Mouse (Mus musculus) hindbrain, embryonic 15.5 days (tissue): Measurements from ENCODE around the gene Prpf8. TPM values are rescaled to one million over a fixed set of nuclear protein-coding genes. Genes with fewer than 3 reads are reported as not detected.

ENCODE experiments used
- ATAC-seq: fragments of 200-750 bp; cut with Nextera tagmentation; 2 replicates; pipeline ENCODE4 v1.8.0; 2017; ENCODE audit warnings: low read depth, moderate number of reproducible peaks, moderate TSS enrichment; ENCODE audit not compliant: low FRiP score
- H3K27ac ChIP-seq: fragments of 300-500 bp; sonication (generic); replicated peaks from 2 replicates; pipeline ENCODE4 v1.5.1; 2015; ENCODE audit warnings: mild to moderate bottlenecking, inconsistent platforms
- H3K27me3 ChIP-seq: fragments of 300-500 bp; sonication (generic); 2 replicates; pipeline ENCODE4 v1.6.1; 2015; ENCODE audit warnings: control low read depth, inconsistent platforms
- H3K36me3 ChIP-seq: fragments of 300-500 bp; sonication (generic); 2 replicates; pipeline ENCODE4 v1.6.1; 2015; ENCODE audit warnings: control low read depth, inconsistent platforms
- H3K4me1 ChIP-seq: fragments of 300-500 bp; sonication (generic); replicated peaks from 2 replicates; pipeline ENCODE4 v1.6.1; 2015; ENCODE audit warnings: control low read depth, inconsistent platforms
- H3K4me2 ChIP-seq: fragments of 300-500 bp; sonication (generic); 2 replicates; pipeline ENCODE4 v1.6.1; 2015; ENCODE audit warnings: moderate library complexity, mild to moderate bottlenecking, inconsistent platforms
- H3K4me3 ChIP-seq: fragments of 300-500 bp; sonication (generic); 2 replicates; pipeline ENCODE4 v1.5.1; 2015; ENCODE audit warnings: mild to moderate bottlenecking, inconsistent platforms
- H3K9ac ChIP-seq: fragments of 300-500 bp; sonication (generic); 2 replicates; pipeline ENCODE4 v1.6.1; 2015; ENCODE audit warnings: inconsistent platforms
- H3K9me3 ChIP-seq: fragments of 300-500 bp; sonication (generic); 2 replicates; pipeline ENCODE4 v1.6.1; 2016; ENCODE audit warnings: control low read depth, inconsistent platforms
- WGBS: fragments of 180-500 bp; shearing (Covaris S2); methylation state at CpG from one replicate; pipeline ENCODE4 v1.1.7; 2015; 5-methylcytosine and 5-hydroxymethylcytosine counted together
- polyA plus RNA-seq: library from polyadenylated mRNA; unstranded; fragments of >200 nt; fragmentation: Nextera tagmentation; extraction: Ambion mirVana; gene quantifications from 2 replicates; pipeline ENCODE4 v1.2.1, GENCODE M21; 2015

Prpf8 gene
- polyA plus RNA-seq = 51.2 and 54.6 TPM in 2 replicates

DNA sequence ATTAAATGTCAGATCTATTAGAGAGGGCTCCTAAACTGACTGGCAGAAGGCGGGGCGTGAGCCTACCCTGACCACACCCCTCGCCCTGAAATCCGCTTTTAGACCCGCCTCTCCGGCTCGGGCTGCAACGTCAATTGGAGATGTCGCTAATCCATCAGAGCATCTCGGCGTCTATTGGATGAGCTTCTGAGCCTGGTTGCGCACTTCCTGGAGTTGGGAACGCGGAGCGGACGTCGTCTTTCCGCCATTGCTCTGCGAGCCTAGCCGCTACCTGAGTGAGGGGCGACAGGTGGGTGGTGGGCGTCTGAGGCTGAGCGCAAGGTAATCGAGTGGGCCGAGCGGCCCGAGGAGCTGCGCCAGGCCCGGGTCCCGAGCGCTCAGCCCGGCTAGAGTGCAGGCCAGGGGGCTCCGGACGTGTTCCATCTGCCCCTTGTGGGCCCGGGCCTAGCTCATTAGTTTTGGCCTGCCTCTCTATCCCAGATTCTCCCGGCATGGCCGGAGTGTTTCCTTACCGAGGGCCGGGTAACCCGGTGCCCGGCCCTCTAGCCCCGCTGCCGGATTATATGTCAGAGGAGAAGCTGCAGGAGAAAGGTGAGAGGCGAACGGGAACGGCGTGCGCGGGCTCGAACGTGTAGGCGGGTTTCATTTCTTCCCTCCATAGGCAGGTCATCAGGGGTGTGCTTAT, at the start of gene Prpf8:
Gene Prpf8 (plus strand): TSS at position 216 of the 685 bp plus-strand sequence.
- Histone ChIP-seq H3K36me3 (peaks cover 26% of the 10 kb centered on the region), H3K27me3 (no peaks in the 10 kb centered on the region; the same call in 1 of the 2 replicates), H3K4me3 (peak within 1 kb of the TSS; percentile 90), H3K9ac (peak within 1 kb of the TSS; percentile 78), H3K4me2 (peak within 1 kb of the TSS; percentile 94), H3K9me3 (no peaks in the 10 kb centered on the region), H3K27ac (peak within 1 kb of the TSS; percentile 79), H3K4me1 (peaks cover 13% of the 10 kb centered on the region)
- peak; percentile 100 for ATAC-seq
- under 1% methylated on average over 51 of the region's 52 CpGs for WGBS

- no peaks in the 10 kb centered on the region for H3K27me3 ChIP-seq
- 92% methylated on average over 13 of the region's 13 CpGs for WGBS
Observed at GRCm38 (mm10) chr11:75438194-75438593, 48.4 kb upstream of the Prpf8 start.

DNA sequence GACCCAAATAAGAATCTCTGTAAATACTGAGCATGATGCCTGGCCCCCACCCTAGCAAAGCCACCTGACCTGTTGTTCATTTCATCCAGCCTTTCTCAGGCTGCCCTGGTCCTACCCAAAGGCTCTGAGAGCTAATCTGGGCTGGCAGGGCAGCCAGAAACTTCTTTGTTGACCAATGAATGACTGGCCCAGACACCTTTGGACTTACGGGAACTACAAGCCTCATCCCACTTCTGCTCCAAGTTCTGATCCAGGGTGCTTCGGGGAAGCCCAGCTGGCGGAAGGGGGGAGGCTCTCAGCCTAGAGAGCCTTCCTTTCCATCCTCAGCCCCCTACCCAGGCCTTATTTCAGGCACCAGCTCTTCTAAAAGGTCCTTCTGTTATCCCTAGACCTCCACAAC, 47.8 kb upstream of the Prpf8 start:
- no peak overlapping the region for H3K4me2 ChIP-seq
- 90% methylated on average over 3 of the region's 3 CpGs for WGBS
- no peak overlapping the region for H3K4me3 ChIP-seq
- no peak overlapping the region for H3K9ac ChIP-seq
- no peaks in the 10 kb centered on the region for H3K27me3 ChIP-seq
- ATAC-seq = no peak
- no peak overlapping the region for H3K27ac ChIP-seq
- no peaks in the 10 kb centered on the region for H3K9me3 ChIP-seq
- H3K4me1 ChIP-seq = no peaks in the 10 kb centered on the region
- peaks cover 11% of the 10 kb centered on the region; the same call in 1 of the 2 replicates for H3K36me3 ChIP-seq

More at GRCm38 (mm10) chr11:75438194-75438593, 48.4 kb upstream of the Prpf8 start:
- Histone ChIP-seq H3K27ac (no peak overlapping the region), H3K36me3 (peaks cover 8% of the 10 kb centered on the region; the same call in 1 of the 2 replicates), H3K9ac (no peak overlapping the region), H3K4me1 (no peaks in the 10 kb centered on the region), H3K4me3 (no peak overlapping the region), H3K9me3 (no peaks in the 10 kb centered on the region), H3K4me2 (no peak overlapping the region)
- ATAC-seq = no peak

DNA sequence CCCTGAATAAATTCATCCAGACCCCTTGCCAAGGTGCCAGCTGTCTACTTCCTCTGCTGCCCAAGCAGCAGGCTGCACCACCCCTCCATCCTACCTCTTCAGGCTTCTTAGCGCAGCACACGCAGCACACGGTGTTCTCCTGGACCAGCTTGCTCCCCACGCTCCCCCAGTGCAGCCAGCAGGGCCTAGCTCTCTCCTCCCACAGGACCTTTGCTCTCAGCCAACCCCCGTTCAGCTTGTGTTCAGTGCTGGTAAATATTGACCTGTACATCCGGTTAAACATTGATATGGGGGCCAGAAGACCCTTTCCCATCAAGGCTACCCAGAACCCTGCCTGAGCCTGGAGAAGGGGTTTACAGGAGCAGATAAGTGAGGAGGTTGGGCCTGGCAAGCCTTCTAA, 47.3 kb upstream of the Prpf8 start, which contains the start of gene Serpinf2:
Gene Serpinf2 (minus strand): TSS at position 229 of the 400 bp plus-strand sequence.
- no peak within 1 kb of the TSS for H3K27ac ChIP-seq
- no peaks in the 10 kb centered on the region for H3K4me1 ChIP-seq
- no peaks in the 10 kb centered on the region for H3K9me3 ChIP-seq
- no peak within 1 kb of the TSS for H3K4me2 ChIP-seq
- ATAC-seq = no peak
- no peaks in the 10 kb centered on the region for H3K27me3 ChIP-seq
- H3K9ac ChIP-seq = no peak within 1 kb of the TSS
- H3K4me3 ChIP-seq = no peak within 1 kb of the TSS
- peaks cover 15% of the 10 kb centered on the region; the same call in 1 of the 2 replicates for H3K36me3 ChIP-seq
- WGBS = 87% methylated on average over 6 of the region's 6 CpGs

DNA sequence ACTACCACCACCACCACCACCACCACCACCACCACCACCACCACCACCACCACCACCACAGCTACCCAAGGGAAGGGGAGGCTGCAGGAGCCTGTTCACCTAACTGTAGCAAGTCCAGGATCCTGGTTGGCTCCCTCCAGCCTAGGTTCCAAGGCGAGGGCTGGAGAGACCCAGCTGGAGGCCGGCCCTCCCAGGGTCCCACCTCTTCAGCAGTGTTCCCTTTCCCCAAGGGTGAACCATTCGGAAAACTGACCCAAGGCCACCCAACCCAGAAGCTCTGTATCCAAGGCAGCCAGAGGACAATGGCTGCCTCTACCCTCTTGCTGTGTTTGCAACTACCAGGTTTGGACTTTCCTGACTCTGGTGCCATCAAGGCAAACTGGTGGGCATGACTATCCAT, 46.7 kb upstream of the Prpf8 start:
- Histone ChIP-seq H3K4me2 (no peak overlapping the region), H3K27me3 (no peaks in the 10 kb centered on the region), H3K36me3 (peaks cover 16% of the 10 kb centered on the region; the same call in 1 of the 2 replicates), H3K9ac (no peak overlapping the region), H3K9me3 (no peaks in the 10 kb centered on the region), H3K4me3 (no peak overlapping the region), H3K4me1 (no peaks in the 10 kb centered on the region), H3K27ac (no peak overlapping the region)
- WGBS = 87% methylated on average over 3 of the region's 3 CpGs
- ATAC-seq = no peak

DNA sequence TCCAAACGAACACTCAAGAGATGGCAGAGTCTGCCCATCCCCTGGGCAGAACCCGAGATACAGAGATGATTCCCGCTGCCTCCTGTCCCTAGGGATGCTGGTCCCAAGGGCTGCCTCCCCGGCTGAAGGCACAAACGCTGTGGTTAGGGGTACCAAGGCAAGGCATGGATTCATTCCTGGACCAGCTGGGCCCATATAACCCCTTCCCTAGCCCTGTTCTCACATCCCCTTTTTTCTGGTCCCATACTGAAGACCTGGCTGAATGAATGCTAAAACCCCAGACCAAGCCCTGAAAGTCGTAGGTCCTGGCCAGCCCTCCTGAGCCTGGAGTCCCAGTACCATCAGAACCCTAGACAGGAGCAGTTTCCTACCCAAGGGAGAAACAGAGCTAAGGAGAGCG, 45.6 kb upstream of the Prpf8 start:
- H3K27ac ChIP-seq = no peak overlapping the region
- H3K9ac ChIP-seq = no peak overlapping the region
- H3K27me3 ChIP-seq = no peaks in the 10 kb centered on the region
- peaks cover 23% of the 10 kb centered on the region; the same call in 1 of the 2 replicates for H3K36me3 ChIP-seq
- H3K4me3 ChIP-seq = no peak overlapping the region
- H3K4me1 ChIP-seq = no peaks in the 10 kb centered on the region
- no peak overlapping the region for H3K4me2 ChIP-seq
- WGBS = 89% methylated on average over 7 of the region's 7 CpGs
- ATAC-seq = no peak
- no peaks in the 10 kb centered on the region for H3K9me3 ChIP-seq

DNA sequence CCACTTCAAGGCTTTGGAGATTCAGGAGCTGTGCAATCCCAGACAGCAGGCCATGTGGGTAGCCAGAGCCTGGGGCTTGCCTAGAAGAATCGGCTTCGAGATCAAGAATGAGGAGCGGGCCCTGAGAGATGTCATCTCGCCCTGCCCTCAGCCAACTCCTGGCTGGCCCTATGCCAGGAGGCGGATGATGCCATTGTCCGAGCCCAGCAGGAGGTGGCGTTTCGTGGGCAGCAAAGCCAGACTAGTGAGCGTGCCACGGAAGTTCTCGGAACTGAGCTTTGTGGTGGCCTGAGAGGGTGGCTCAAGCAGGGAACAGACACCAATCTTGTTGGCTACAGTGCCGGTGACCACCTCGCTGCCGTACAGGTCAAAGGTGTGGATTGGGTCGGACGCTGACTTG, 45.0 kb upstream of the Prpf8 start:
- Histone ChIP-seq H3K4me3 (no peak overlapping the region), H3K9me3 (no peaks in the 10 kb centered on the region), H3K9ac (no peak overlapping the region), H3K27ac (no peak overlapping the region), H3K36me3 (peaks cover 23% of the 10 kb centered on the region; the same call in 1 of the 2 replicates), H3K4me1 (no peaks in the 10 kb centered on the region), H3K27me3 (no peaks in the 10 kb centered on the region), H3K4me2 (no peak overlapping the region)
- 62% methylated on average over 16 of the region's 16 CpGs for WGBS
- ATAC-seq = no peak

GRCm38 (mm10) chr11:75443711-75444110, 42.9 kb upstream of the Prpf8 start:
- Histone ChIP-seq H3K4me3 (no peak overlapping the region), H3K4me2 (no peak overlapping the region), H3K36me3 (peaks cover 36% of the 10 kb centered on the region), H3K27ac (no peak overlapping the region), H3K27me3 (no peaks in the 10 kb centered on the region), H3K9me3 (no peaks in the 10 kb centered on the region), H3K9ac (no peak overlapping the region), H3K4me1 (no peaks in the 10 kb centered on the region)
- no peak for ATAC-seq
- WGBS = 33% methylated on average over 8 of the region's 8 CpGs

DNA sequence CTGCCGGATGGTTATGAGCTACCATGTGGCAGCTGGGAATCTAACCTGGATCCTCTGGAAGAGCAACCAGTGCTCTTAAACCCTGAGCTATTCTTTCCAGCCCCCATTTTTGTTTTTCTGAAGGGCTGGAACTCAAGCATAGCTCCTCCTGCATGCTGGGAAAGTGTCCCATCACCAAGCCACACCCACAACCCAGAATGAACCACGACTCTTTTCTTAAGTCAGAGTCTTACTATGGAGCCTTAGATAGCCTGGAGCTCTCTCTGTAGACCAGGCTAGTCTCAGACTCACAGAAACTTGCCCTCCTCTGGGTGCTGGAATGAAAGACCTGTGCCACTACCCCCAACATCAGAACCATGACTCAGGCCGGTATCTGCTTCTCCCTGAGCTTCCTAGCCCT, 38.0 kb upstream of the Prpf8 start:
- Histone ChIP-seq H3K4me2 (no peak overlapping the region), H3K36me3 (peaks cover 36% of the 10 kb centered on the region), H3K27me3 (no peaks in the 10 kb centered on the region), H3K4me1 (peaks cover 18% of the 10 kb centered on the region), H3K27ac (no peak overlapping the region), H3K4me3 (no peak overlapping the region), H3K9me3 (no peaks in the 10 kb centered on the region), H3K9ac (no peak overlapping the region)
- 84% methylated on average over 3 of the region's 3 CpGs for WGBS
- ATAC-seq = no peak

GRCm38 (mm10) chr11:75449695-75450094, 36.9 kb upstream of the Prpf8 start:
- no peak for ATAC-seq
- no peak overlapping the region for H3K4me2 ChIP-seq
- peaks cover 30% of the 10 kb centered on the region for H3K36me3 ChIP-seq
- no peak overlapping the region for H3K4me3 ChIP-seq
- H3K9me3 ChIP-seq = no peaks in the 10 kb centered on the region
- no peaks in the 10 kb centered on the region for H3K27me3 ChIP-seq
- WGBS = 68% methylated on average over 7 of the region's 7 CpGs
- no peak overlapping the region for H3K27ac ChIP-seq
- H3K4me1 ChIP-seq = peaks cover 25% of the 10 kb centered on the region
- H3K9ac ChIP-seq = no peak overlapping the region

DNA sequence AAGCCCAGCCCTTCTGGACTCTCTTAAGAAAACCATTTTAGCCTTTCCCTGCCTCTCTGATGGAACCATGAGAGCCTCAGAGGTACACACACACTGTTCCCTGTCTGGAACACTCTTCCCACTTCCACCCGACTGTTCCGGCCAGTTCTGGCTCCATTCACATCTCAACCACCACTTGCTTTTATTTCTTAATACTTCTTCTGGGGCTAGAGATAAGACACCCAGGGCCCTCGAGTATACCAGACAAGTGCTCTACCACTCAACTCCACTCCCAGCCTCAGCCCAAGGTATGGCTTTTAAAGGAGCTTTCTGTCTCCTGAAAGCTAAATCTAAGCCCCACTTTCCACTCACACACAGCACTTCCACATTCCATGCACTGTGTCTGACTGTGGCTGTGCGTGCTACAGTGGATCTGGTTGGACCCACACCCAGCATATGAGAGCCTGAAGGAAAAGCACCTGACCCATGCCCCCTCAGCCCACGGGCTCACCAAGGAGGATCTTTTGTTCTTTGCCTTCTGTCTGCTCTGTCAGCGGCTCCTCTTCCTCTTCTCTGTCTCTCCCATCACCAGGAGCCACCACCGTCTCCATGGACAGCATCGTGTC, 36.2 kb upstream of the Prpf8 start:
- Histone ChIP-seq H3K4me3 (no peak overlapping the region), H3K27me3 (no peaks in the 10 kb centered on the region), H3K27ac (no peak overlapping the region), H3K36me3 (peaks cover 25% of the 10 kb centered on the region), H3K9me3 (no peaks in the 10 kb centered on the region), H3K4me2 (no peak overlapping the region), H3K4me1 (peaks cover 31% of the 10 kb centered on the region), H3K9ac (no peak overlapping the region)
- 86% methylated on average over 8 of the region's 8 CpGs for WGBS
- ATAC-seq = no peak

DNA sequence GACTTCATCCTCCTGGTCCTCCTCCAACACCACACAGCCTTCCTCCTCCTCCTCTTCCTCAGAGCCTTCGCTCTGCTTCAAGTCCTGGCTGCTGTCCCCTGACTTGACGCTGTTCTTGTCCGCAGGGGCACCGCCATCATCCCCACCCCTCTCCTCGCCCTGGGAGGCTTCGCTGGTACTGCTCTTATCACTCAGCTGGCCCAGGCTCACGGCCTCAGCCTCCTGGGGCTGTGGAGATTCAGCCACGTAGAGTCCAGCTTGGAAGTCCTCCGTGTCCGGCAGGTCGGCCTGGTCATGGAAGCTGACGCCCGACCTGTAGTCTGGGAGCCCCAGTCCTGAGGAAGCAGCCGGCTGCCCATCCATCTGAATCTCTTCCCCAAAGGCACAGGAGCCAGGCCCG, 35.7 kb upstream of the Prpf8 start:
- WGBS = 89% methylated on average over 15 of the region's 15 CpGs
- Histone ChIP-seq H3K4me2 (no peak overlapping the region), H3K36me3 (peaks cover 22% of the 10 kb centered on the region), H3K4me1 (peaks cover 31% of the 10 kb centered on the region), H3K27ac (no peak overlapping the region), H3K4me3 (no peak overlapping the region), H3K9me3 (no peaks in the 10 kb centered on the region), H3K27me3 (no peaks in the 10 kb centered on the region), H3K9ac (no peak overlapping the region)
- ATAC-seq = no peak
